Mouse (Mus musculus) gastrocnemius, postnatal 14 days (tissue): ENCODE data around the gene Dmrt2. TPM values are rescaled to one million over a fixed set of nuclear protein-coding genes. Genes with fewer than 3 reads are reported as not detected.
A peak's percentile ranks its signal among the peaks of the same experiment; 100 is the strongest.

ENCODE experiments used
- DNase-seq: peaks from one replicate; pipeline ENCODE4 v3.0.0; 2021; ENCODE audit warnings: mixed read lengths
- intact Hi-C: fragments of 180-260 bp; cut with DNase I; formaldehyde crosslinking; loops from one replicate; pipeline ENCODE4 v1.15.1; 2025; ENCODE audit warnings: low total_unique reads
- long read RNA-seq, 2 experiments: library from polyadenylated mRNA; stranded (forward); transcript quantifications; one replicate each; pipeline ENCODE4 v2.0.0; 2021
- total RNA-seq, 2 experiments: library from RNA; stranded (reverse); gene quantifications; 2 replicates each; pipeline ENCODE4 v1.2.3; 2021

Gene Dmrt2
- 1 to 10 TPM; 3.9 to 5.1 TPM for total RNA-seq
- long read RNA-seq, experiment 1, partial matches to known transcripts: 0 of 5 reads
- long read RNA-seq, experiment 1, other reads (novel, unspliced or antisense): 4 of 5 reads
- long read RNA-seq, experiment 2, partial matches to known transcripts: 0 of 5 reads
- long read RNA-seq, experiment 2, other reads (novel, unspliced or antisense): 5 of 5 reads

DNA sequence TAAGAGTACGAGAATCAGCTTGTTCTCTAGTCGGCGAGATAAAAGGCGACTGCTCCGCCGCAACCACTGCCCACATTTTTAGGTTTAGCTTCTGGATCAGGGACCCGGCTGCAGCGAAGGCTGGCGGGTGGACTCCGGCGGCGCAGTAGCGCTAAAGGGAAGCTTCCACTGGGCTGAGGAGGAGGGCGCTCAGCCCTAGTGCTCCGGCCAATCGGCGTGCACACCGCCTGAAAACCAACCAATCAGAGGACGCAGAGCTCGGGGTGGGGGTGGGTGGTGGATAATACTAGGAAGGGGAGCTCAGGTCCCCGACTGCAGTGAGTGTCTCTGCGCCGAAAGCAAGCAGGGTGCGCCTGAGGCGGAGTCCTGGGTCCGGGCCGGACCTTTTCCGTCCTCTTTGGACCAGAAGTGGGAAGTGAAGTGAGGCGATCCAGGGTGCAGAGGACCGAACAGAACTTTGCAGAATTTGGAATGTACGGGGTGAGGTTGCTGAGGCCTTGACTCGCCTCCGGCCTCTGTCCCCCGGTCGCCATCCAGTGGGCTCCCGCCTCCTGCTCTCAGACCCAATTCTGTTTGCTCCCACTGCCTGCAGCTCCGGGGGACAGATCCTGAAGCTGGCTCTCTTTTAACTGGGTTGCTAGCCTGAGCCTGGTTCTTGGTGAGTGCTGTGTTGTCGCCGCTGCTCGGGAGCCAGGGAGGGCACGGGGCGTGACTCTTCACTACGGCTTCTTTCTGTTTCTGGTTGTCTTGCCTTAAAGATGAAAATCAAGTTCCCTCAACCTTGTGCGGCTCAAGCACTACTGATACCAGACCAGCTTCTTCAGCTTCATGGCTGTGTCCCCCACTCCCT, at the start of gene Dmrt2:
Gene Dmrt2, plus strand, starts transcription at position 311 of the 850 bp plus-strand sequence.
- peak; percentile 84 for DNase-seq

DNA sequence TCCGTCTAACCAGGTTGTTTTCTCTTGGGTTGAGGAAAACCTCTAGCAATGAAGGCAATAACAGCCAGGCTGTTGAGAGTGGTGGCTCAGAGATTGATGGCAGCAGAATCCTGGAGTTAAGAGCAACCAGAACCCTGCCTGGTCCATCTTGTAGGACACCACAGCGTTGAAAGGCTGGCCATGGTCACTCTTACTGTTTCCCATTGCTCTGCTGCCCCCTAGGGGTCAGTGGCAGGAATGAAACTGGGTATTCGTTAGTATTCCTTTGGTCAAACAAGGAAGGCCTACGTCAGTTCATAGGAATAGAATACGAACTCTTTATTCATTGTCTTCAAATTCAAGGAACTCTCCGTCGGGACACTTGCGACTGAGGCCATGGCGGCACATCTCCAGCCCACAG, 43.7 kb upstream of the Dmrt2 start:
- peak; percentile 65 for DNase-seq
- intact Hi-C loops: no loop called here

More for the DNA sequence above, at the start of gene Dmrt2:
- intact Hi-C loops: no loop called here

DNA sequence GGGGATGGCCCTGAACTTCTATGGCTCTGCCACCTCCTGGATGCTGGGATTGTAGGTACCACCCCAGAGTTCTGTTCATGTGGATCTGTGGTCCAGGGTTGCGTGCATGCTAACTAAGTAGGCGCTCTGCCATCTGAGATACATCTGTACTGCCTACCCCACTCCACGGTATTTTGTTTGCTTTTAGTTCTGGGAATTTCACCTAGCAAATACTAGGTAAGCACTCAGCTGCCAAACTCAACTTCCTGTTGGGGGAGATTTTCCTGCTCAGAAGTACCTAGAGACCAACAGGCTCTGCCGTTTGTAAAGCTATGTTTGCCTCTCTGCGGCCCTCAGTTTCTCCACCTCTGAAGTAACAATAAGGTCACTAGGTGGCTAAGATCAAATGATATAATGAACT, 37.1 kb upstream of the Dmrt2 start:
- intact Hi-C loops: loop anchor here (2.0 kb wide), 1 partner anchor 90 kb away; no protein-coding TSS in a partner anchor

DNA sequence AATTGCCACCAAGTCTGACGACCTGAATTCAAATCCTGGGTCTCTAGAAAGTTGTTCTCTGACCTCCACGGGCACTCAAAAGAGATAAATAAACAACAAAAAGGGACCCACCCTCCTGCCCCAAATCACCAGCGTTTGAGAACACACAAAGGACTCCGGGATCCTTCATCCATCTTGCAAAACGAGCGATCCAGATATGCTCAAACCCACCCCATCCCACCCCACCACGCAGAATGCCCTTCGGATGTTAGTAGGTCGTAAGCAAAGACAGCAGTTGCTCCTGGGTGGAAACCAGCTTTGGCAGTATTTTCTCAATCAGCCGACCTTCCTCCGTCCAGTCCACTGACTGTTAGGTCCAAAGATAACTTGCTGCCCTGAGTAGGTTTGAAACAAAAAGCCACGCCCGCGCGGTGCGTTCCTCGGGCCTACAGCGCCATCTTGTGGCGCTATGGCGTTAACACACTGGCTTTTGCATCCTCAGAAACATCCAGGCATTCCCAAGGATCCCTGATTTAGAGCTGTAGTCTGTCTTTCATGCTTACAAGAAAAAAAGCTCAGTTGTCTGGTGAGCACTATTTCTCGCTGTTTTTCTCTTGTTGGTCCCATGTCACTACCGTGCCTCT, 36.5 kb upstream of the Dmrt2 start:
- DNase-seq: peak; percentile 68
- intact Hi-C loops: loop anchor here (2.0 kb wide), 1 partner anchor 91 kb away; no protein-coding TSS in a partner anchor

More for the DNA sequence above, 37.1 kb upstream of the Dmrt2 start:
- DNase-seq: no peak

DNA sequence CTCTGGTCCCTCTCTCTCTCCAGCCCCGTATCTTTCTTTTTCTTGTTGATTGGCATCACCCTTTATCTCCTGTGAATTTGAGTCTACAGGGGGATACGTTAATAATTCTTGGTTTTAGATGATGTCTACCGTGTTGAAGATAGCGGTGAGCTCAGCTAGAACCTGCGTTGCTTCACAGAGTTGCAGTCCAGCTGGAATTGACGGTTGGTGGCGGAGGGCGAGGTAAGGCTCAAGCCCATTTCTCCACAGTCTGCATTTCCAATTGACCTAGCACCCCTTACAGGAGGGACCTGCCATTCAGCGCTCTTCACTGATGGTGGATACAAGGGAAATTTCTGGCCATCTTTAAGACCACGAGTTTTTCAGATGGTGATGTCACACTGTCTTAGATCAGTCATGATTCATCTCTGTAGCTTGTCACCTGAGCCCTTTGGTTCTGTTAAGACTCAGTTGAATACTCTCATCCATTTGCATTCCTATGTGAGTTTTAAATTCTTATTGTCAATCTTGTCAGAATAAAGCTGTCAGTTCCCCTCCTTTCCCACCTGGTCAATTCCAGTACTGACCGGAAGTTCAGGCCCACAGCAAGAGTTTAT, 33.3 kb upstream of the Dmrt2 start:
- intact Hi-C loops: no loop called here
- DNase-seq: no peak

DNA sequence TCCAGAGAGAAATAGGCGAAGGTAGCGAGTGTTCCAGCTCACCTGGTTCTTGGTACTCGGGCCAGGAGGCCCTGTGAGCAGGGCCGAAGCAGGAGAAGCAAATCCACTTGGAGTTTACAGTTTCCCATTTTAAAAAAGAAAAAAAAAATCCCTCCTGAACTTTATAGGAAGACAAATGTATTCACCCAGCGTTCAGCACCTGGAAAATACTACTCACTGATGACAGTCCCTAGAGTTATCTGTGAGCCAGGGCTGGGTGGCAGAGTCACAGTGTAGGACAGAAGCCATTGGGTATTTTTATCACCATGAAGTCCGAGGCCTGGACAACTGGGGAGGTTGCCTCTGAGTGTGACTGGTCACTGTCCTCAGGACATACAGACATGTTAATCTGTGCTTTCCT, 30.4 kb upstream of the Dmrt2 start:
- intact Hi-C loops: no loop called here
- no peak for DNase-seq

DNA sequence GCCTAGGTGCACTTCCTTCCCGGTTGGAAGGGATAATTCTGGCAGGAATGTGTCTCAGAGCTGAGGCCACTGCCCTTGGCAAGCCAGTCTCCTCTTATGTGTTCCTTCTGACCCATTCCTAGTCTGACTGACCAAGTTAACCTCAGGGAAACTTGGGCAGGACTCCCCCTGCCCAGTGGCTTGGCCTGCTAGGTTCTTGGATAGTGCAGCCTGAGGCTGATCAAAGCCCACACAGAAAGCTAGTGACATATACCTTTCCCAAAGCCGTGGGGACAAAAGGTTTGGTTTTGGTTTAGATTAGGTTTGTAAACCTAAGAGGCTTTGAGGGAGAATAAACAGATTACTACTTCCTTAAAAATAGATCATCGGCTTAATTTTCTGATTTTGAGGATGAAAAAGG, 25.1 kb upstream of the Dmrt2 start:
- intact Hi-C loops: no loop called here
- DNase-seq: no peak

DNA sequence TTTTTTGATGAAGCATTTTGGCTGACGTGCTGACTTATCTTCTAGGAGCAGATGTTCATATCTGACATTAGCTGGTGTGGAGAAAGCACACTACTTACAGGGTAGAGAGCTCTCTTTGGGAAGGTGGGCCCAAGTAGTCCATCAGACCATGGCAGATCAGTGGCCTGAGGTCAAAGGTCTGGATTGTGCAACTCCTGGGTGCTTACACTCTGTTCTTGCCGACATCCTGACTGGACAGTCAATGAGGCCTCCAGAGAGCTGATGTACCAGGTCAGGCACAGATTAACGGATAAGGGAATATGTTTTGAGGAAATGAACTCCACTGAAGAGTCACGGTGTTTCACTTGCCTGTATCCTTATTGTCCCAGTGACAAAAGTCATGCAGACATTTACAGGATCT, 23.5 kb upstream of the Dmrt2 start:
- intact Hi-C loops: no loop called here
- DNase-seq: no peak

DNA sequence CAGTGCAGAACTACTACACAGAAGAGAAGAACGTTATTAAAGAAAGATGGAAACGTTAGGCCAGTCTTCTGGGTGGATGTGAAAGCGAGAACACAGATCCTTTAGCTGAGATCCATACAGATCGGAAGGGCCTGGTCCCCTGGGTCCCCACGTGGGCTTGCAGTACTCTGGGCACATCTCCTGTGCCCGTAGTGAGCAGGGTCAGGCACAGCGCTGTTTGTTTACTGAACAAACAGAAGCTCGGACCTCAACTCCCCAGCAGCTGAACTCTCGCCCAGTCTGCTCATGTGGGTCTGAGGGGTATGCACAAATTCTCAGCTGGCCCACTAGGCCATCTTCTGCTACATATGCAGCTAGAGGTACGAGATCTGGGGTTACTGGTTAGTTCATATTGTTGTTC, 21.7 kb upstream of the Dmrt2 start:
- intact Hi-C loops: no loop called here
- DNase-seq: no peak

DNA sequence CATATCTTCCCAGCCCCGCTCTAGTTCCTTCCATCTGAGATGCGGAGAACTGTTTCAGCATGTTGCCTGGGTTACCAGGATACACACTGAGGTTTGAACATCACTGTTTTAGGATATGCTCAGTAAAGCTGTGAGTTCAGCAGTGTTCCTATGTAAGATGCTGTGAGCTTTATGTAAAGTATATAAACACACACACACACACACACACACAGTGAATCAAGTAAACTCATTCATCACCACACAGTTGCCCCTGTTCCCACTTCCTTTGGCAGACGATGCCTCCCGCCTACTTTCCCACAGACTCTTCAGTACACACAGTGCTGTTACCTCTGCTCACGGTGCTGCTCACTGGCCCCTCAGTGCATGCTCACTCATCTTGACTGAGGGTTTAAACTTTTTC, 19.7 kb upstream of the Dmrt2 start:
- intact Hi-C loops: no loop called here
- DNase-seq: no peak

DNA sequence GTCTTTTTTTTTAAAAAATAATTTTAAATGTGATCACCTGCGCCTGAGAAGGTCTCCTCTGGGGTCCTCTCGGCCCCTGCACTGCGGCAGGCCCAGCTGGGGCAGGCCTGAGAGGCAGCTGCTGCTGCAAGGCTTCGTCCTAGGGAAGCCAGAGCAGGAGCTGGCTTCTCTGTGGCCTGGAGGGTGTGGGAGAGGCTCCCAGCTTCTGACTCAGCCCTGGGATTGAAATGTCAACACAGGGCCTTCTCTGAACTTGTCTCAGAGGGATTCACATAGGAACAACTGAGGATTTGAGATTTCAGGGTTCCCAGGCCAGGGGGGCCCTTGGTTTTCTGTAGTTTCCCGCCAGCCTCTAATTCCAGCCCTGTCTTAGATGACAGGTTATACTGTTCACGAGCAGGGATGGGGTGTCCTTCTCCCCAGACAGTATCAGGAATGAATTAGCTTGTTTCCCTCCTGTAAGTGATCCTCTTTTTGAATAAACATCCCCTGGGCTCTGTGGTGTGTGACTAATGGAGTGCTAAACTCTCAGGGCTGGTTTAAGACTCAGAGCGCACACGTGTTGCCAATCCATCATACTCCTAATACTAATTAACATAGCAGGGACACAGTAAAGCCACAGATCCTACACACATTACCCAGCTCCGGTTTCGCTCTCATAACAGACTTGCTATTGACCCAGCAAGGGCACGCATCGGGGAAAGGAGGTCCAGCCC, 18.0 kb upstream of the Dmrt2 start:
- DNase-seq: peak; percentile 33
- intact Hi-C loops: no loop called here

DNA sequence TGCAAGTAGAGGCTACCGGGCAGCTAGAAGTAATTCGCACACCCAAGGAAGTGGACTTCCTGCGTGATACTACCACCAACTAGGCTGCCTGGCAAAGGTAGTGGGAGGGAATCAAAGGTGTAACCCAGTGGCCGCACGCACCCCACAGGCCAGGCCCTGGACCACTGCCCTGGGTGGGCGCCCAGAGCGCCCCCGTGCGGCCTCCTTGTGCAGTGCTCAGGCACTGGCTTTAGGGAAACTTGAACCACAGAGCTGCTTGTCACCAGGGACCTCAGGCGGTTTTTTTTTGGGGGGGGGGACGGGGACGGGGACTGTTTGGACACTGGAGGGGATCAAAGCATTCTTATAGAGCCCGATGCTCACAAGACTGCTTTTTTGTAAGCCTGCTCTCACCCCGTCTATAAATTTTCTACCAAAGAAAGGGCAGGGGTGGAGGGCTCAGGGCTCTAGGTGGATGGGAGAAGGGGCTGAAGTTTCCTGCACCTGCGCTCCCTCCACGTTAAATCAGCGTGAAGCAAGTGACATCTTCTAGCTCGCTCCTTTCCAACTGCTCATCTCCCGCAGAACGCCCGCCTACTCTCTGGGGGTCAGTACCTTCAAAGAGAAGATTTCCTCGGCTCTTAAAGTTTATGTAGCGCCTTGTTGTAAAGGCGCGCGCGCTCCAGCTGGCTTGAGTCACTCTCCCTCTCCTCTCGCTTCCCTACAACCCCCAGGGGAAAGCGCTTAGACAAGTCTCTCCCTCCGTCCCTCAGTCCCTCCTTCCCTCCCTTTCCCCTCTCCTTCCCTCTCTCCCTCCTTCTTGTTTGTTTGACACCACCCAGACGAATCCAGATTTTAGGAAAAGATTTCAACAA, 6.5 kb upstream of the Dmrt2 start:
- peak; percentile 21 for DNase-seq
- intact Hi-C loops: no loop called here

DNA sequence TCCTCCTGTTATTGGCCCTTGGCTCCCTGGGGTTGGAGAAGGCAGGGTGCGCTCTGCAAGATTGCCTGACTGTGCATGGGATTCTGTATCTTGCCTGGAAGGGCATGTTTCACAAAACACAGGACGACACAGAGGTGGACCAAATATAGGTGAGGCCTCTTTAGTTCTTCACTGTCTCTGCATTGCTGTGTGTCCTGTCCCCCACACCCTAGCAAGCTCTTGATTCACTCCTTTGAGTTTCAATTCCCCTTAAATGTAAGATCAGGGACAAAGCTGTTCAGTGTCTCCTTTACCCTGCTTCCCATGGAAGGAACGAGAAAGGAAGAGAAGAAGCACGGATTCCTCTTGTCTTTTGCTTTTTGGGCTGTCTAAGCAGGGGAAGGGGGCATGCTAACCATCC, 4.4 kb upstream of the Dmrt2 start:
- no peak for DNase-seq
- intact Hi-C loops: no loop called here

DNA sequence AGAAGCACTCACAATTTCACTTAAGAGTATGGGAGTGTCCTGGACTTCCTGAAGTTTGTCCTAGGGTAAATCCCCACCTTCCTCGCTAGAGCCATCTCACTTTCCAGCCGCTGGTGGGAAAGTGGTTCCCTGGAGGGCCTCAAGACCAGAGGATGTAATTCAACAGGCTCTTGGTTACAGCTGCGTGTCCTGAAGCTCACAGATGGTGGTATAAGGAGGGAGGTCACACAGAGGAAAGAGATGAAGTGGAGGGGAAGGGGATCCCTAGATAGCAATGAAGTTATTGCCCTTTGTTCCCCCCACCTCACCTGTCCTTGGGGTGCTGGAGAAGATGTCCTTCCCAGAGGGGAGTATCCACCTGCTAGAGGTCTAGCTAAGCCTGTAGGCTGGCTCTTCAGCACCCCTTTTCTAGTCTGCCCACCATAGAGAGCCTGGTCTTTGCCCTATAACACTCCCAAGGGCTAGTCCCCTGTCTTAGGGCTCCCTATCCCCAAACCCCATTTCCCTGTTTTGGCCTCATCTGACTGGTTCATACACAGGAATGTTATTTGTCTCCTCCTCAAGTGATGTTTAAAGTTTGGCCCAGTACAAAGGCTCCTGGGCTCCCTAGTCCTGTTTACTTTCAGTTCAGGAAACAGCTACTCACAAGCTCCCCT, 2.5 kb upstream of the Dmrt2 start:
- intact Hi-C loops: no loop called here
- DNase-seq: no peak

DNA sequence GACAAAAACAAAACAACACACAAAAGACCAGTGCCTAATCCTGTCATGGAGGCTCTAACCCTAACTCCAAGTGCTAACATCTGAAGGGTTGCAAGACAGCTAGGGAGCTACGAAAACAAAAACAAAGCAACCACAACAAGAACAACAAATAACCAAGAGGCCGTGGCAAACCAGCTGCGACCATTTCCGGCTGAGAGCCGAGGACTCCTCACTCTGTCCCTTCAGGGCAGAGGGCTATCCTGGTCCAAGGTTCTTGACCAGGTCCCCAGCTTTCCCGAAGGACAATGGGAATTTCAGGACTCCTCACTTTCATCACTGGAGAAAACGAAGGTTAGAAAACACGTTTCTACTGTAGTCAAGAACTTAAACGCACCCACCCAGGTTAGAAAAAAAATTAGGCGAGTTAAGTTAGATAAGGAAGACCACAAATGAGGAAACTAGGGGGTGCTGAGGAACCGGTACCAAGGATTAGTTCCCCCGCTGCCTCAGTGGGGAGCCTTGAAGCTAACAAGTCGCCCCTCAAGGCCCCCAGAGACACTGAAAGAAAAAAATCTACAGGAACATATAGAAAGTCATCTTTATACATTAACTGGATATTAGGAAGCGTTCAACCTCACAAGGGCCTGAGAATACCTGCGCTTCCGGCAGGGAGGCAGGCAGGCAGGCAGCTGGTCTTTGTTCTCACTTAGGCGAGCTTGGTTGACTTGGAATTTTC, 1.5 kb upstream of the Dmrt2 start:
- no peak for DNase-seq
- intact Hi-C loops: no loop called here

DNA sequence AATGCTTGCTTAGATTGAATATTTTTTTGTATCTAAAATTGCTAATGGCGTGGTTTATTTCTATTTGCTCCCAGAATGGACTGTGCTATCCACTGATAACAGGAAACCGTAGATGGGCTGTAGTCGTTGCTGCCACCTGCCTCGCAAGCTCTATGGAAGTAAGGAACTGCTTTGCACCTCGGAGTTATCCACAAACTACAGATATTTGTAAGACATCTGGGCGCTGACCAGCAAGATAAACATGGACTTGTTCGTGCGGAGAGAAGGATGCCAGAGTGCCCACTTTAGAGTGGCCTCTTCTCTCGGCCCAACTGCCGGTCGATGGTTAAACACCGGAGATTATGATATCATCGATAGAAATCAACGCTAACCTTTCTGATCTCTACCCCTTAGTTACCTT, 530 bp upstream of the Dmrt2 start:
- intact Hi-C loops: no loop called here
- DNase-seq: no peak

DNA sequence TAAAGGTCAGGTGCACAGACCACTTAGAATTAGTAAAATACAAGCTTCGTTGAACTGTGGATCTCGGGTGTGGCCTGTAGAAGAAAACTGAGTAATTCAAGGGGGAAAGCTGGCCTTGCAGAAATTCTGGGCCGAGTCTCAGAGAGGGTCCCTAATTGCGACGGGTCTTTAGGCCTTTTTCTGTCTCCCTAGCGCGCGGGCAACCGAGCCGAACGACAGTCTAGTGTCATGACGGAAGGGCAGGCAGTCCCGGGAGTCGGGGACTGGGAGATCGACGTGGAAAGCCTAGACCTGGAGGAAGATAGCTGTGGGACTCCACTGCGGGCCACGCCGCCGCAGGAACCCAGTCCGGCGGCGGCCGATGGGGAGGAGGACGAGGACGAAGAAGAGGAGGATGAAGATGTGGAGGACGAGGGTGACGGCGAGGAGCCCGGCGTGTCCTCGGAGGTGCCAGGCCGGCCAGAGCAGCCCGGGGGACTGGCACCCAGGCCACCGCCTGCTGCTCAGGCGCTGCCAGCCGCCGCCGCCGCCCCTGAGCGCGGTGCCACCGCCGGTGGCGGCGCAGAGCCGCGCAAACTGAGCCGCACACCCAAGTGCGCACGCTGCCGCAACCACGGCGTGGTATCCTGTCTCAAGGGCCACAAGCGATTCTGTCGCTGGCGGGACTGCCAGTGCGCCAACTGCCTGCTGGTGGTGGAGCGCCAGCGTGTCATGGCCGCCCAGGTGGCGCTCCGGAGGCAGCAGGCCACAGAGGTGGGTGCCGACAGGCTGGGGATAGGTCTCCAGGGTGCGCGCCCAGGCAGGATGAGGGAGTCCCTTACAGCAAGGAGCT, 1.2 kb downstream of the Dmrt2 start:
- intact Hi-C loops: no loop called here
- peak; percentile 39 for DNase-seq
